Mouse (Mus musculus) ZHBTc4 (cell line): ENCODE results near the gene Heatr6.

Experiments used
- DNase-seq: peaks from one replicate; pipeline ENCODE4 v3.0.0-alpha.2; 2011; ENCODE audit warnings: low read depth, low spot score

The Heatr6 gene

DNA sequence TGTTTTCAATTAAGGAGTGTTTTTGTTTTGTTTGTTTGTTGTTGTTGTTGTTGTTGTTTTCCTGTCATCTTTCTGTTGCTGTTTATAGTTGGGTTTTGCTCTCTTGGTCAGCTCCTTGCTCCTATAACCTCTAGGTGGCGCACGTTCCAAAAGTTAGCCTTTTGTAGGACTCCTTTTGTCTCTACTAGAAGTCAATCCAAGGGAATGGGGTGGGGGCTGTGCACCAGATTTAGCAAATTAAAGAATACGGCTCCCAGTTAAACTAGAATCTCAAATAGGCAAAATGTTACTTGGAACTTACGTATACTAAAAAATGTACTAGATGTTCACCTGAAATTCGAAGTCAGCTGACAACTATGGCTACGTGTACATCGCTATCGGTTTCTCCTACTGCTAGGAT is 48.7 kb downstream of the Heatr6 start:
- peak; percentile 72 for DNase-seq

GRCm38 (mm10) chr11:83802581-83802980 is 49.1 kb downstream of the Heatr6 start:
- no peak for DNase-seq

DNA sequence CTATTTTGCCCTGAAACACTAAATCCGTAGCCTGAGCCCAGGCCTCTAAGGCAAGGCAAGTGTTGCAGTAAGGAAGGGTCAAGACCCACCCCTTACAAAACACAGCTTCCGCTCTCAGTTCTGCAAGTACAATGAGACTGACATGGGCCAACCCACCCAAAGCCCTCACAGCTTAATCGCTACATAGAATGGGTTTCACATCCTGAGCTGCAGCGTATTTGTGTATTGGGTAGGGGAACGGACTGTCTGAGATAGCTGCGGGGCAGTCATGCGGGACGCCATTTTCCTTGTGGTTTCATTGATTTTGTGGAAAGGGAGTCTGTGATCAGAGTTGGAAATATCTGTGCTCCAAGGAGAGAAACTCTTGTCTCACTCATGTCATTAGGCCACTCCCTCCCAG is 56.9 kb downstream of the Heatr6 start:
- peak; percentile 40 for DNase-seq

DNA sequence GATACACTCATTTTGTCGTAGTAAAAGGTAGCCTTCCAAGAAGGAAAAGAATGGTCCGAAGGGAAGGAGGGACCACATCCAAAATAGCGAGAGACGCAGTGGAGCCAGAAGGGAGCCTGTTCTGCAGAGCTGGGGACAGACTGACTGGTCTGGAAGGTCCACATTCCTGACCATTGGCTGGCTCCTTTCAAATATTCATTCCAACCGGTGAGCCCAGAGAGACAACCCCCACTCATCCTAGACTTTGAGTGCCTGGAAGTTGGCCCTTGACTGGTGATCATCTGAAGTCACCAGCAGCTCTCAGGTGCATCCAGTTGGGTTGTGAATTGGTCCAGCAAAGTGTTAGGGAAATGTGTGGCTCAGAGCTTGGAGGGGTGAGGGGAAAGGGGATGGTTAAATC is 61.7 kb downstream of the Heatr6 start:
- DNase-seq: no peak

DNA sequence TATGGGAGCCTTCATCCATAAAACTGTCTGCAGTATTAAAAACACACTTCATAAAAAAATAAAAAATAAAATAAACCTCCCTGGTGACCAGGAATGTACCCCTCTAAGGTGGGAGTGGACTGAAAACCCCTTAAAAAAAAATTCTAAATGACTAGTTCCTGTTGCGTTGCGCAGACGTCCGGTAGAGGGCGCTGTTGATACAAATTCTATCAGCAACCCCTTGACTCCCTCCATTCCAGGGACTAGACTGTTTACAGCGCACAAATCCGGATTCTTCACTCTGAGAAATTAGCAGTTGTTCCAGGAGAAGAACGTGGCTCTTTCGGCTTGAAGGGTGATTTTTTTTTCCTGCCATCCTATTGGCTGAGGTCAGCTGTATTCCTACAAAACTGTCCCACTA is 62.1 kb downstream of the Heatr6 start:
- DNase-seq: peak; percentile 83

GRCm38 (mm10) chr11:83817048-83817447 is 63.6 kb downstream of the Heatr6 start:
- no peak for DNase-seq

- no peak for DNase-seq
Observed at GRCm38 (mm10) chr11:83817994-83818393, 64.5 kb downstream of the Heatr6 start.

DNA sequence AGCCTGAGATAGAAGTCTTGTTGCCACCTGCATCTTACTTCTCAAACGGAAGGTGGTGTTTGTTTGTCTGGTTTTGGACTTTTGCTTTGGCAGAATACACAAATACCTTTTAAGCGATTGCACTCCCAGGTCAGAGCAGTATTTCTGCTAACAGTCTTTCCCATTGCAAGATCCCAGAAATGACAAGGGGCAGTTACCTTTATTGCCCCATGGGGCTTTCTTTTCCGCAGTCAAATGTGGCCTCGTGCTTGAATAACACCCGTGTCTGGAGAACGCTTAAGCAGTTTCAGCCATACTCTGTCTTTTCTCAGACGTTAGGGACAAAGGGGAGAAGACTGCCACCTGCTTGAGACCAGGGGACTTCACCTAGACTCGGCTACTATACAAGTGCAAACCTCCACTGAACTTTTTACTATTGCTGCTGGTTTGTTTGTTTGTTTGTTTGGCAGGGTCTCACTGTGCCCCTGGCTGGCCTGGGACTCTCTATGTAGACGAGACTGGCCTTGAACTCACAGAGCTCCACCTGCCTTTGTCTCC is 65.2 kb downstream of the Heatr6 start:
- no peak for DNase-seq

GRCm38 (mm10) chr11:83819806-83820483 is 66.4 kb downstream of the Heatr6 start:
- no peak for DNase-seq

DNA sequence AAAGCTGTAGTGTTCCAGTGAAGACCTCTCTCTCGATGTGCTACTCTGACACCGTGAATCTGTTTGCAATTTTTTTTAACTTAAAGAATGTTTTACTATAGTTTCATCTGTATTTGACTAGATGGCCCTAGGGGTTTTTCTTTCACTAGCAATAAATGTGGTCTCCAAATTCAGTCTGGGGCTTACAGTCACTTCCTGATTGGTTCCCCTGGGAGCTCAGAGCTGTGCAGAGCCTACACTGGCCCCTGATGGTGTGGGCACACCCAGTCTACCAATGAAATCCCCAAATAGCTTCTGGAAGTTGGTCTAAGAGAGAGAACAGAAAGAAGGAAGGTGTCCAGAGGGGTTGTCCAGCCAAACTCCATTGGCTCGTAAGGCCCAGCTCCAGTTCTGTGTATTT is 72.6 kb downstream of the Heatr6 start:
- DNase-seq: no peak

DNA sequence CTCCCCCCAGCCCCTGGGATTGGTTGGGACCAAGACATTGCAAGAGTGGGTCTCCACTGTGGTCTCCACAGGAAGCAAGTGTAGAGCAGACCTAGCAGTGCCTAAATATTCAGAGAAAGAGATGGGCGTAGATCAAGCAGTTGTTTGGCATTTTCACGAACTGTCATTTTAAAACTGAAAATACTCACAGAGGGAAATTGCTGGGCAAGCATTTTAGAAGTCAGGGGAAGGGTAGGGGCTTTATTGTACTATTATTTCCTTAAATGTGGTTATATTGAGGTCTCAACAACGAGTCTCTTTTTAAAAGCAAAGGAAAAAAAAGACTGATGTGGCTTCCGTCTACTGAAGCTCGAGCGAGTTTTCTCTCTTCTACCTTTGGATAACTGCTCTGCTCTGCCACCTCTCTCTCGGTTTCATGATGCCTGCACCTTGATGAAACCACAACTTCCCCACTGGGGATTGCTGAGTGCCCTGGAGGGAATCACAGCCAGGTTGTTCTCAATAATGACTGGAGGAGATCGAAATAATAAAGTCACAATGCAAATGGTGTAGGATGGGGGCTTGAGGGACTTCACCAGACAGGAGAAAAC is 75.2 kb downstream of the Heatr6 start:
- DNase-seq: no peak

- DNase-seq: peak; percentile 76
Observed at GRCm38 (mm10) chr11:83832389-83832788, 78.9 kb downstream of the Heatr6 start.
